Mouse (Mus musculus): Measurements from ENCODE around the gene Slc47a1.

DNA sequence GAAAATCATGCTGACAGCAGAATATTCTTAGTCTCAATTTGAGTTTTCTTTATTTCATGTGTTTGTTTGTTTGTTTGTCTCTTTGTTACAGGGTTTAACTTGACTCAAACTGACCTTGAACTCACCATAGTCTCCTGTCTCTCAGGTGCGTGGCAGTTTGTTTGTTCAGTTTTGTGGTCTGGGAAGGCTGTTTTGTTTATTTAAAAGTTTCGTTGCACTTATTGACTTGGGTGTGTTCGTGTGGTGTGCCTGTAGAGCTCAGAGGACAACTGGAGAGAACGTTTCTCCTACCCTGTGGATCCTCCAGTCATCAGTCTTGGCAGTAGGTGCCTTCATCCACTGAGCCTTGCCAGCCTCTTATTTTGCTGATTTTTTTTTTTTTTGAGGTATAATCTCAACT, 10.8 kb upstream of the Slc47a1 start:
- TF ChIP-seq MAFK (IDR thresholded peaks at IDR 0.05; ENCODE audit: insufficient read depth, low read depth, low read length): no peak
- TF ChIP-seq CHD2 (IDR thresholded peaks at IDR 0.05; ENCODE audit: low read depth, low read length): no peak
- no peak for TF ChIP-seq ZNF384 (IDR thresholded peaks at IDR 0.05; ENCODE audit: low read depth, low read length)
